Mouse (Mus musculus) lung, adult 2 months (tissue): ENCODE measurements at regions not wholly inside any gene's neighbourhood (a gene's known extent, or its start where the extent isn't known, plus 50 kb on each side); places are given as distances from the start of the nearest gene placed in this dataset.

ENCODE experiments used
- DNase-seq: peaks from one replicate; pipeline ENCODE4 v3.0.0; 2022
- H3K4me1 ChIP-seq: fragments of 200-500 bp; 2 replicates; pipeline ENCODE4 v1.6.1; 2011; ENCODE audit warnings: low read length; ENCODE audit not compliant: control insufficient read depth, insufficient read depth
- H3K4me3 ChIP-seq: fragments of 200-500 bp; replicated peaks from 2 replicates; pipeline ENCODE3; 2011; ENCODE audit warnings: low read depth, mild to moderate bottlenecking, control low read depth, low read length; ENCODE audit errors: extremely low read depth
- CTCF ChIP-seq: fragments of 200-500 bp; IDR thresholded peaks from 2 replicates; pipeline ENCODE4 v1.5.1; 2011; ENCODE audit warnings: mild to moderate bottlenecking, low read length, control low read depth; ENCODE audit not compliant: insufficient read depth
- POLR2A ChIP-seq: fragments of 200-500 bp; IDR thresholded peaks from 2 replicates; pipeline ENCODE4 v1.6.1; 2011; ENCODE audit warnings: low read depth, mild to moderate bottlenecking, control low read depth, low read length, borderline replicate concordance; ENCODE audit errors: extremely low read depth
- WGBS: fragments of 180-500 bp; shearing (Covaris S2); methylation state at CpG from one replicate; pipeline ENCODE4 v1.1.7; 2018; 5-methylcytosine and 5-hydroxymethylcytosine counted together

- H3K4me1 ChIP-seq = peaks cover 13% of the 10 kb centered on the region
- H3K4me3 ChIP-seq = no peak overlapping the region
- WGBS = 43% methylated on average over 6 of the region's 6 CpGs
- no peak for TF ChIP-seq POLR2A
- TF ChIP-seq CTCF = no peak
- no peak for DNase-seq
Measured at GRCm38 (mm10) chr10:83858689-83859088, 136.0 kb downstream of the 1500009L16Rik start.

GRCm38 (mm10) chr10:83859633-83860032 lies 137.0 kb downstream of the 1500009L16Rik start:
- DNase-seq = no peak
- TF ChIP-seq CTCF (no peak), POLR2A (no peak)
- Histone ChIP-seq H3K4me1 (peaks cover 13% of the 10 kb centered on the region), H3K4me3 (no peak overlapping the region)
- 41% methylated on average over 4 of the region's 4 CpGs for WGBS

- no peak for DNase-seq
- WGBS = 53% methylated on average over 5 of the region's 5 CpGs
- Histone ChIP-seq H3K4me3 (no peak overlapping the region), H3K4me1 (peaks cover 15% of the 10 kb centered on the region)
- no peak for TF ChIP-seq CTCF
Measured at GRCm38 (mm10) chr10:83861574-83862190, 139.0 kb downstream of the 1500009L16Rik start.

DNA sequence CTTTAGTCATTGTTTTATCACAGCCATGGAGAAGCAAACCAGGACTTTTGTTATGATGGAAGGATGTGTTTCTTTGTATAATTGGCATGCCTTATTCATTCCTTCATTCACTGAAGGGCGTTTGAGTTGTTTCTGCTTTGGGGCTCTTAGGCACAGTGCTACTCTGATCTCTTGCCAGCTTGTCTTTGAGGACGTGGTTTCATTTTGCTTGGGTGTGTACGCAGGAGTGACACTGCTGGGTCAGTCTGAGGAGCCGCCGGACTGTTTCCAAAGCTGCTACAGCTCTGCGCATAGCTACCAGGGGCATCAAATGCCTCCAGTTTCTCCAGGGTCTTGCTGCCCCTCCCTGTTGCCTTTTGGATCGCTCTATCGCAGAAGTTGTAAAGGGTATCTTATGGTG lies 141.9 kb downstream of the 1500009L16Rik start:
- TF ChIP-seq CTCF = no peak
- no peak for TF ChIP-seq POLR2A
- no peak for DNase-seq
- no peak overlapping the region for H3K4me3 ChIP-seq
- 54% methylated on average over 8 of the region's 8 CpGs for WGBS
- H3K4me1 ChIP-seq = peaks cover 5% of the 10 kb centered on the region

- Histone ChIP-seq H3K4me3 (no peak overlapping the region), H3K4me1 (peaks cover 8% of the 10 kb centered on the region)
- 40% methylated on average over 5 of the region's 5 CpGs for WGBS
- TF ChIP-seq POLR2A = no peak
- no peak for TF ChIP-seq CTCF
- no peak for DNase-seq
Measured at GRCm38 (mm10) chr10:83865929-83866328, 143.3 kb downstream of the 1500009L16Rik start.

- no peak overlapping the region for H3K4me3 ChIP-seq
- H3K4me1 ChIP-seq = peaks cover 8% of the 10 kb centered on the region; the same call in 1 of the 2 replicates
- no peak for TF ChIP-seq POLR2A
- no peak for TF ChIP-seq CTCF
- WGBS = 40% methylated on average over 4 of the region's 4 CpGs
- no peak for DNase-seq
Measured at GRCm38 (mm10) chr10:83871736-83872400, 149.2 kb downstream of the 1500009L16Rik start.

GRCm38 (mm10) chr10:83878745-83879144 lies 156.1 kb downstream of the 1500009L16Rik start:
- no peak for TF ChIP-seq CTCF
- TF ChIP-seq POLR2A = no peak
- DNase-seq = no peak
- 66% methylated on average over 2 of the region's 2 CpGs for WGBS
- Histone ChIP-seq H3K4me1 (no peaks in the 10 kb centered on the region), H3K4me3 (no peak overlapping the region)

GRCm38 (mm10) chr10:83882119-83882890 lies 159.6 kb downstream of the 1500009L16Rik start:
- DNase-seq = no peak
- TF ChIP-seq CTCF (no peak), POLR2A (no peak)
- WGBS = 74% methylated on average over 17 of the region's 17 CpGs
- Histone ChIP-seq H3K4me1 (no peaks in the 10 kb centered on the region; the same call in 1 of the 2 replicates), H3K4me3 (no peak overlapping the region)

DNA sequence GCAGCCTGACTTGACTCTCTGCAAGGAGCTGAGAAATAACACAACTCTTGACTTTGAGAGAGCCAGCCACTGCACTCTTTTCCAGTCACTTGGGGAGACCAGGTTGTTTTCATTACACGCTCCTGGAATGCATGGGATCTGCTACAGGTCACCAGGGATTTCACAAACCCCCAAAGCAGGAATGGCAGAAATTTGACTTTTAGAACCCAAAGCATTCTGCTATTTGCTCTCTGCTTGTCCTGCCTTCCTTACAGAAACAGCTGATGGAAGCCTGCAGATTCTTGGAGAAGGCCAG lies 160.2 kb downstream of the 1500009L16Rik start:
- Histone ChIP-seq H3K4me3 (no peak overlapping the region), H3K4me1 (no peaks in the 10 kb centered on the region; the same call in 1 of the 2 replicates)
- DNase-seq = no peak
- WGBS = 58% methylated on average over 1 of the region's 1 CpGs
- no peak for TF ChIP-seq POLR2A
- TF ChIP-seq CTCF = no peak

- no peak for TF ChIP-seq POLR2A
- no peak for TF ChIP-seq CTCF
- DNase-seq = no peak
- Histone ChIP-seq H3K4me3 (no peak overlapping the region), H3K4me1 (no peaks in the 10 kb centered on the region; the same call in 1 of the 2 replicates)
- 90% methylated on average over 2 of the region's 2 CpGs for WGBS
Measured at GRCm38 (mm10) chr10:83884553-83884952, 161.9 kb downstream of the 1500009L16Rik start.
